Comparison of ENCODE assay signal across 17 mouse cellular contexts in genomic region chr5:147716276-147716675, GRCm38 (mm10). TPM values are rescaled to one million over a fixed set of nuclear protein-coding genes. Genes with fewer than 3 reads are reported as not detected.
DNase-seq lines count a peak whose midpoint lies in the region; ATAC-seq and TF ChIP-seq lines count a peak whose summit lies in the region.
"Had no signal": no experiment of that assay in that cellular context is flagged by ENCODE, and none has a peak within 500 bp of the region (broad histone marks: within the 10 kb centered on the region; RNA-seq: fewer than 3 reads in every experiment).

No protein-coding gene starts in this region.

- TF ChIP-seq CTCF in midbrain, postnatal 0 days (IDR thresholded peaks at IDR 0.05) = no peak

- no peaks in the 10 kb centered on the region for H3K4me1 ChIP-seq in forebrain, embryonic 15.5 days
- no peaks in the 10 kb centered on the region for H3K4me1 ChIP-seq in forebrain, embryonic 10.5 days
- H3K4me1 ChIP-seq in midbrain, postnatal 0 days (ENCODE audit: insufficient read depth, low read length) = no peaks in the 10 kb centered on the region
- H3K4me1 ChIP-seq in midbrain, embryonic 15.5 days = no peaks in the 10 kb centered on the region
- H3K4me1 ChIP-seq: embryonic facial prominence, embryonic 15.5 days; hindbrain, embryonic 12.5 days; neural tube, embryonic 12.5 days had no signal

- H3K9ac ChIP-seq in forebrain, embryonic 15.5 days (replicated peaks) = no peak overlapping the region
- no peak overlapping the region for H3K9ac ChIP-seq in midbrain, postnatal 0 days (replicated peaks; ENCODE audit: low read length, poor library complexity, severe bottlenecking)
- no peak overlapping the region for H3K9ac ChIP-seq in midbrain, embryonic 15.5 days
- H3K9ac ChIP-seq: embryonic facial prominence, embryonic 15.5 days; hindbrain, embryonic 12.5 days; neural tube, embryonic 12.5 days had no signal

- peaks cover 21% of the 10 kb centered on the region for H3K27me3 ChIP-seq in forebrain, embryonic 15.5 days
- H3K27me3 ChIP-seq in forebrain, embryonic 10.5 days (ENCODE audit: poor library complexity, severe bottlenecking) = peaks cover 57% of the 10 kb centered on the region
- H3K27me3 ChIP-seq in midbrain, postnatal 0 days (ENCODE audit: insufficient read depth, low read length) = peaks cover 12% of the 10 kb centered on the region
- peaks cover 14% of the 10 kb centered on the region for H3K27me3 ChIP-seq in midbrain, embryonic 15.5 days (replicated peaks)

- ATAC-seq in forebrain, embryonic 15.5 days (replicated peaks) = 0 out of 2 replicates have a peak, but pooled peaks have one; percentile 51
- no peak for ATAC-seq in midbrain, postnatal 0 days (ENCODE audit: low FRiP score)
- ATAC-seq in midbrain, embryonic 15.5 days (replicated peaks) = no peak
- ATAC-seq: intestine, postnatal 0 days; midbrain, embryonic 16.5 days had no signal

- WGBS in forebrain, embryonic 15.5 days = 63% methylated on average over 9 of the region's 9 CpGs
- 88% methylated on average over 9 of the region's 9 CpGs for WGBS in forebrain, embryonic 10.5 days
- 74% methylated on average over 9 of the region's 9 CpGs for WGBS in midbrain, postnatal 0 days
- 81% methylated on average over 9 of the region's 9 CpGs for WGBS in midbrain, embryonic 15.5 days

- H3K4me3 ChIP-seq in forebrain, embryonic 15.5 days = no peak overlapping the region
- H3K4me3 ChIP-seq in forebrain, embryonic 10.5 days = no peak overlapping the region
- H3K4me3 ChIP-seq in midbrain, postnatal 0 days (ENCODE audit: low read depth, low read length) = no peak overlapping the region
- H3K4me3 ChIP-seq in midbrain, embryonic 15.5 days = no peak overlapping the region
- H3K4me3 ChIP-seq: embryonic facial prominence, embryonic 15.5 days; heart, adult 2 months; hindbrain, embryonic 12.5 days; neural tube, embryonic 12.5 days had no signal

- no peak overlapping the region for H3K4me2 ChIP-seq in forebrain, embryonic 15.5 days (replicated peaks)
- H3K4me2 ChIP-seq in midbrain, postnatal 0 days (ENCODE audit: low read depth, low read length, poor library complexity, severe bottlenecking) = no peak overlapping the region
- no peak overlapping the region for H3K4me2 ChIP-seq in midbrain, embryonic 15.5 days
- H3K4me2 ChIP-seq: embryonic facial prominence, embryonic 15.5 days; hindbrain, embryonic 12.5 days; liver, embryonic 11.5 days; neural tube, embryonic 12.5 days had no signal

- H3K27ac ChIP-seq in forebrain, embryonic 15.5 days (replicated peaks) = no peak overlapping the region
- no peak overlapping the region for H3K27ac ChIP-seq in forebrain, embryonic 10.5 days
- no peak overlapping the region for H3K27ac ChIP-seq in midbrain, postnatal 0 days (ENCODE audit: low read depth, low read length)
- H3K27ac ChIP-seq in midbrain, embryonic 15.5 days = no peak overlapping the region
- H3K27ac ChIP-seq: embryonic facial prominence, embryonic 15.5 days; hindbrain, embryonic 12.5 days; macrophage; neural tube, embryonic 12.5 days had no signal

- no peak for DNase-seq in forebrain, embryonic 10.5 days (ENCODE audit: extremely low spot score, low spot score)
- peak; percentile 25 for DNase-seq in layer of hippocampus, adult 9-11 months
- no peak for DNase-seq in layer of hippocampus, postnatal 36 days
- peak; percentile 26 for DNase-seq in midbrain, postnatal 0 days (ENCODE audit: low spot score)
- no peak for DNase-seq in kidney, postnatal 36 days
- DNase-seq: adrenal gland, adult 8-10 months; kidney, postnatal 14 days had no signal

- H3K36me3 ChIP-seq in forebrain, embryonic 15.5 days = no peaks in the 10 kb centered on the region
- no peaks in the 10 kb centered on the region for H3K36me3 ChIP-seq in forebrain, embryonic 10.5 days (replicated peaks)
- H3K36me3 ChIP-seq in midbrain, postnatal 0 days (ENCODE audit: insufficient read depth, low read length) = no peaks in the 10 kb centered on the region
- H3K36me3 ChIP-seq in midbrain, embryonic 15.5 days (replicated peaks) = no peaks in the 10 kb centered on the region
- H3K36me3 ChIP-seq: embryonic facial prominence, embryonic 15.5 days; hindbrain, embryonic 12.5 days; neural tube, embryonic 12.5 days had no signal

- no peaks in the 10 kb centered on the region for H3K9me3 ChIP-seq in forebrain, embryonic 15.5 days
- no peaks in the 10 kb centered on the region for H3K9me3 ChIP-seq in forebrain, embryonic 10.5 days
- H3K9me3 ChIP-seq in midbrain, postnatal 0 days (ENCODE audit: low read length) = no peaks in the 10 kb centered on the region
- no peaks in the 10 kb centered on the region for H3K9me3 ChIP-seq in midbrain, embryonic 15.5 days
- H3K9me3 ChIP-seq: embryonic facial prominence, embryonic 15.5 days; hindbrain, embryonic 12.5 days; neural tube, embryonic 12.5 days had no signal

RNA-seq across cellular contexts. Expression of gene Flt1, which starts 9.5 kb away (rescaled TPM):
- polyA plus RNA-seq in forebrain, embryonic 15.5 days (2015; fragmentation: Nextera tagmentation; extraction: Ambion mirVana) = 10.7 and 11.5 TPM in 2 replicates
- polyA plus RNA-seq in forebrain, embryonic 10.5 days (2016; fragmentation: Nextera tagmentation; extraction: Ambion mirVana) = 8.7 and 10.3 TPM in 2 replicates
- 10 to 100 TPM; 34.2 to 40.2 TPM for total RNA-seq in layer of hippocampus, postnatal 36 days (2021)
- 15.2 and 16.8 TPM in 2 replicates for total RNA-seq in midbrain, postnatal 0 days (2014; rRNA removed)
- polyA plus RNA-seq in midbrain, postnatal 0 days (2015; fragmentation: Nextera tagmentation; extraction: Ambion mirVana) = 9.0 and 9.7 TPM in 2 replicates
- polyA plus RNA-seq in midbrain, embryonic 15.5 days (2015; fragmentation: Nextera tagmentation; extraction: Ambion mirVana) = 13.4 and 15.1 TPM in 2 replicates

Comparison
In these comparisons a context has a peak if more than half of its experiments do, and no peak if none do; other contexts are left out.
1. DNase-seq: peak in layer of hippocampus, adult 9-11 months (single experiment) and midbrain, postnatal 0 days (single experiment); none in forebrain, embryonic 10.5 days (single experiment), layer of hippocampus, postnatal 36 days (0 of 2) and kidney, postnatal 36 days (0 of 2).